Mouse (Mus musculus) heart, embryonic 12.5 days (tissue): ENCODE measurements around the gene Slc16a10. TPM values are rescaled to one million over a fixed set of nuclear protein-coding genes. Genes with fewer than 3 reads are reported as not detected.

ENCODE experiments used
- polyA plus RNA-seq: library from polyadenylated mRNA; unstranded; fragments of >200 nt; fragmentation: Nextera tagmentation; extraction: Ambion mirVana; gene quantifications from 2 replicates; pipeline ENCODE4 v1.2.1, GENCODE M21; 2016

Gene Slc16a10
- polyA plus RNA-seq, 1 experiment from 2014 or later = 22.5 TPM

Other genes starting within 250 kb of the Slc16a10 start
- gene Mfsd4b4, start 243.0 kb downstream of the Slc16a10 start, polyA plus RNA-seq = 5.6 and 6.0 TPM in 2 replicates
- not detected in 2 replicates for gene Mfsd4b2, start 215.3 kb downstream of the Slc16a10 start, polyA plus RNA-seq
- gene Mfsd4b3, start 182.1 kb downstream of the Slc16a10 start, polyA plus RNA-seq = 0.55 and 0.74 TPM in 2 replicates
- gene Mfsd4b5, start 155.6 kb downstream of the Slc16a10 start, polyA plus RNA-seq = 0.09 and 0.19 TPM in 2 replicates
- gene Mfsd4b1, start 117.0 kb downstream of the Slc16a10 start, polyA plus RNA-seq = 0.24 and 0.57 TPM in 2 replicates
- gene Rpf2, start 104.8 kb upstream of the Slc16a10 start, polyA plus RNA-seq = 42.0 and 44.5 TPM in 2 replicates
- 90.6 and 92.3 TPM in 2 replicates for gene Gtf3c6, start 115.8 kb upstream of the Slc16a10 start, polyA plus RNA-seq
- gene Amd1, start 159.9 kb upstream of the Slc16a10 start, polyA plus RNA-seq = 47.1 and 51.9 TPM in 2 replicates
- 9.5 and 11.2 TPM in 2 replicates for gene Cdk19, start 197.3 kb upstream of the Slc16a10 start, polyA plus RNA-seq